Mouse (Mus musculus) forelimb bud, embryonic 11.5 days (tissue): Measurements from ENCODE around the gene Afg3l1.
"Not testable (repeated sequence)": the region's sequence is repeated elsewhere in the genome, so short reads cannot be mapped to it uniquely, and the experiment has no call there.

Experiments used
- DNase-seq: peaks from one replicate; pipeline ENCODE4 v3.0.0-alpha.2; 2012; ENCODE audit warnings: low read depth, low spot score

Gene Afg3l1

DNA sequence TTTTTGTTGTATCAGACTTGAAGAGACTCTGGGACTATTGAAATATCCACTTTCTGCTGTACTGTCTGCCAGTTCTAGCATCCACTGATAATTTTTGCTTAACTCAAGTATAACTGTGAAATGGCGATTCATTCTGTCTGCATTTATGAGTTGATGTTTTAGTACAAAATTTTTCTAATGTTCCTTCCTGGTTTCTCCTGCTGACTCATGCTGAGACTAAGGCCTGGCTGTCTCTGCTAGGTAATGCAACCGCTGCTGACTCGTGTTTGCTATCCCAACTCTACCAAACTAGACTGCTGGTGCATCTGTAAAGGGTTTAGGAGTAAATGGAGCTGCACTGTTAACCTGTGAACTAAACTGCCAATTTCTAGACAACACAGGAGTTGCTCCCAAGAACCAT, 10.2 kb upstream of the Afg3l1 start:
- no peak for DNase-seq

DNA sequence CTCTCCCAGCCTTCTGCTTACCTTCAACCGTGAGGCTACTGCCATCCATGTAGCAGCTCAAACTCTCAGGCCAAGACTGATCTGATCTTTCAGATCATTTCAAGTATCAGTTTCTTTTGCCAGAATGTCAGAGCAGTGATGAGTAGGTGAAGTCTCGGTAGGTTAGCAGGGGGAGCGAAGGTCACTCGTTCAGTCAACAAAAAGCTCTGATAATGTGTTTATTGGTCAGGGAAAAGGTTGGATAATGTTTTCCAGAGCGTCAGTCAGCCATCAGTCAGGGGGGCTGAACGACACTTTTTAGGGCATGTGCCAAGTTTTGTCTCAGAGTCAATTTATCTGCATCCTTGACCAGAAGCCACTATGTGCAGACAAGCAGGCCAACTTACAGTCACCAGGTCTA, 4.7 kb upstream of the Afg3l1 start:
- DNase-seq = not testable (repeated sequence)

GRCm38 (mm10) chr8:123474549-123474948, 3.2 kb upstream of the Afg3l1 start:
- DNase-seq = not testable (repeated sequence)

- DNase-seq = peak; percentile 7
Measured at GRCm38 (mm10) chr8:123476911-123477736, 579 bp upstream of the Afg3l1 start.

DNA sequence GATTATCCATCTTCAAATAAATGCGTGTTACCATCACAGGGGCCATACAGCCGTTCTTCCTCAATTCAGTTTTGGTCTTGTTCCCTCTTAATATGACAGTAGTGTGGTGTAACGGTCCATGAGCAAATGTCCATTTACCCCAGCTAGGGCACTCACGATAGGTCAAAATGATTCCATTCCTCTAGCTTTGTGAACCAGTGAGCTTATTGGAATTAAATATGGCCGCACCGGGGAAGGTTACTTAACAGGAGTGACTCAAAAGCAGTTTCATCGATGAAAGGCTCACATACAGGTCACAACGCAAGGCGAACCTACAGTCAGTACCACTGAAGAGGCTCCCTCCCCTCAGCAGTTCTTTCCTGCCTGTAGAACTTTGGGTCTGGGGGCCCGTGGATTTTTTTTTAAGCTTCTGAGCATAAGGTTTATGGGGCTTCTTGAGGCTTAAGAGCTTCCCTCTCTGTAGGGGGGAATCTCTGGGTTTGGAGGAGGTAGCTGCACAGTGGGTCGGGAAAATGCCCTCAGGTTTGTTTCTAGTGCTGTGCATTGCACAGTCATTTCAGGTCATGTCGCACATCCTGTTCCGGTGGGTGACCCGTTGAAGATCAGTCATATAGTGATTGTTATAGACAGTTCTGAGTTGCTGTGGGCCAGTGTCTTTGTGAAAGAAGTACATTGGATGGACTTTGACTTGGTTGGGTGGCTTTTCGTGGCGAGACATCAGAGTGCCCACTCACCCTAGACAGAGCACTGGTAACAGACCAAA, 934 bp downstream of the Afg3l1 start:
- DNase-seq = no peak

GRCm38 (mm10) chr8:123482627-123483026, 4.9 kb downstream of the Afg3l1 start:
- DNase-seq = no peak

DNA sequence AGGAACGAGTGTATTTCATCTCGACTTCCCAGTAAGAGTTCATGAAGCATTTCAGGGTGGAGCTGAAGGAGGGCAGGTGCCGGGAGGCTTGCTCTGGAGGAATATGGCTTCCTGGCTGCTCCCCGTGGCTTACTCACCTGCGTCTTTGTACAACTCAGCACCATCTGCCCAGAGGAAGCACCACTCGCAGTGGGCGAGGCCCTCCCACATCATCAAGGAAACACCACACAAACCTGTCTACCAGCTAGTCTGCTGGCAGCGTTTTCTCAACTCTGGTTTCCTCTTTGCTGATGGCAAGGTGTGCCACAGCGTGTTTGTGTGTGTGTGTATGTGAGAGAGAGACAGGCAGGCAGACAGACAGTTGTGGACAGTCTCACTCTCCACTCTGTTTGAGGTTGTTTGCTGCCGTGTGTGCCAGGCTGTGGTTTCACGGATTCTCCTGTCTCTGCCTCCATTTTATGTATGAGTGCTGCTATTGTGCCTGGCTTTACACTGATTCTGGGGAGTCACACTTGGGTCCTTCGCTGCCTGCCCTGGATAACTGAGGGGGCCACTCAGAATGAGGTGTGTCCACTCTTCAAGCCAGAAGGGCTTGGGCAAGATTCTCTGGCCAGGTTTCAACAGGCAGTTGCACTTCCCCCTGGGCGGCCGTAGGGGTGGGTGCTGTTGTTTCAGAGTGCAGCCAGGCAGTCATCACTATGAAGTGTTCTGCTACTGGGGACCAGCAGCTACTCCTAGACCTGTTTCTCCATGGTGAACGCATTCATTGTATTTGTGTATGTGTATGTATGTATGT, 13.8 kb downstream of the Afg3l1 start:
- no peak for DNase-seq

- DNase-seq = no peak
Measured at GRCm38 (mm10) chr8:123492898-123493297, 15.2 kb downstream of the Afg3l1 start.

DNA sequence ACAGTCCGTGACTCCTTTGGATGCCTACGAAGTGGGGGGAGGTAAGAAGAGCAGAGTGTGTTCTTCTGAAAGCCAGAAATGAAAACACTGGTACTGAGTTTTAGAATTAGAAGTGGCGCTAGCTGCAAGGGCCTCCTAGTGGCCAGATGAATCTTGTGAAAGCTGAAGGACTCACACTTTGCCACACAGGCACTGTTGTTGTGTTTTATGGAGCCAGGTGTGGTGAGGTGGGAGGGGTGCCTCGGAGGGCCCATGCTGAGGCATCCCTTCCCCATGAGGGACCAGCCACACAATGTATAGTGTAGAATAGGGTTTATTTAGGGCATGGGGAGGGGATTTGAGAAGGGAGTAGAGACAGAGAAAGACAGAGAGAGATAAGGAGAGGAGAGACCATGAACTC, 20.0 kb downstream of the Afg3l1 start:
- DNase-seq = no peak

- no peak for DNase-seq
Measured at GRCm38 (mm10) chr8:123498963-123499362, 21.3 kb downstream of the Afg3l1 start.

DNA sequence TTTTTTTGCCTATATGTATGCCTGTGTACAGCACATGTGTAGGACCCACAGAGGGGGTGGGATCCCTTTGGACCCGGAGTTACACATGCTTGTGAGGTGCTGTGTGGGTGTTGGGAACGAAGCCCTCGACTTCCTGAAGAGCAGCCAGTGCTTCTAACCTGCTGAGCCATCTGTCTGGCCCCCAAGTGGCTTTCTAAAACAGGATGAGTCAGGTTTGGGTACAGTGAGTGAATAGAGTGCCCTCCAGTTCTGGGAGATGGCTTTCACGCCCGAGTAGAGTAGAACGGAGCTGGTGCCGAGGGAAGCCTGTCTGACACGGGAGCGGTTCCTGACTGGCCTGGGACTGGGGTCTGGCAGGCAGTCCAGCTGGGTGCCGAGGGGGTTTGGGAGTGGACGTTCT, 21.9 kb downstream of the Afg3l1 start:
- DNase-seq = no peak

DNA sequence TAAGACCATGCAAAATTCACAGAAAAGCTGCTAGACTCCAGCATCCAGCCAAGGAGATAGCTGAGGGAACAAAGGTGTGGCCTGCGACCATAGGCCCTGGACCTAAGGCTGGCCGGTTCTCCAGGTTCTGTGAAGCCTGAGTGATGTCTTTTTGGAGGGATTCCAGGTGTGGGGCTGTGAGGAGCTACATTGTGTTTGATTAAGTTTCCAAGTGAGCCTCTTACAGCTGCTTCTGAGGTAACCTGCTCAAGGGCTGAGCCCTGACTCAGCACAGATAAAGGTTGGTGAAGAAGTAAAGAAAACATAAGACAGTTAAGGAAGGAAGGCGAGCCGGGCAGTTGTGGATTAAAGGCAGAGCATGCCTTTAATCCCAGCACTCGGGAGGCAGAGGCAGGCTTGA, 24.5 kb downstream of the Afg3l1 start:
- DNase-seq = no peak

DNA sequence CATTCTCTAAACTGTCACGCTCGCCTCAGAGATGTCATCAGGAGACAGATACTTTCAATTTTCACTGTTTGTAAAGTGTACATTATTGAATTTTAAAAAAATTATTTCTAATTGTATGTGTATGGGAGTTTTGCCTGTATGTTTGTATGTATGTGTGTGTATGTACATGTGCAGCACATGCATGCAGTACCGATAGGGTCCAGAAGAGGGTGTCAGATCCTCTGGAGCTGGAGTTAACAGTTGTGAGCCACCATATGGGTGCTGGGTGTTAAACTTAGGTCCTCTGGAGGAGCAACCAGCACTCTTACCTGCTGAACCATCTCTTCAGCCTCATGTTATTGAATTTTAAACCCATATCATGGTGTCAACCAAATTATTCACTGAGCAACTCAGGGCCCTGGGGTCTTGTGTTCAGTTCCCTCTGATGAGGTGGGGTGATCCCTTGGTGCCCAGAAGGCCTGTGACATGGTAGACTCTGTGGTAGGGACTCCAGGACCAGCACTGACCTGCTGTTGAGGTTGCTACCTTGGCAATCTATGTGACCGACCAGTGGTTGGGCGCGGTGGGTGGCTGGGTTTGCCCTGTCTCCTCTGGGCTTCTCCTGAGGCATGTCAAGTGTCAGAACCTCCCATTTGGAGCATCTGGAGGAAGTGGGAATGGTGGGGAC, 26.2 kb downstream of the Afg3l1 start:
- no peak for DNase-seq

DNA sequence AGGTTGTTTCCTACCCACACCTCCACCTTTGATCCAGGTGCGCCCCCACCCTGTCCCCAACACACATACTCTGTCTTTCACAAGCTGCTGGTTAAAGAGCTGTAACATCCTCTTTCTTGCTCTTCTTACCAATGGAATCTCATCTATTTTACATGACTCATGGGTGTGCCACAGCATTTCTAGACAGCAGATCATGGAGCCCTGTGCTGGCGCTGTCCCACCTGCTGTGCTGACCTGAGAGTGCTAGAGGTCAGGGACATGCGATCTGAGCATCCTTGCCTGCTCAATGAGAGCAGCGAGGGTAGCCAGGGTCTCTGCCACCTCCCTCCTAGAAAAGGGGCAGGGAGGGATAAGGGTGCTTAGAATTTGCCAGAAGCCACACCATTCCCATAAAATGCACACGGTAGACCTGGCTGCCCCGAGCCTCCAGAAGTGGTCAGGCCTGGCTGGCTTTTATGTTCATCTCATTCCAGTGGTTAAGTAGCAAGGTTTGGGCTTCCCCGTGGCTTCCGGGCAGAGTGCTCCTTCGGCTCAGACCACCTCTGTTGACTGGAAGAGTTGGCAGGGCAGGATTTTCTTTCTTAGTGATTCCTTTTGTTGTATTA, 27.0 kb downstream of the Afg3l1 start:
- DNase-seq = no peak

DNA sequence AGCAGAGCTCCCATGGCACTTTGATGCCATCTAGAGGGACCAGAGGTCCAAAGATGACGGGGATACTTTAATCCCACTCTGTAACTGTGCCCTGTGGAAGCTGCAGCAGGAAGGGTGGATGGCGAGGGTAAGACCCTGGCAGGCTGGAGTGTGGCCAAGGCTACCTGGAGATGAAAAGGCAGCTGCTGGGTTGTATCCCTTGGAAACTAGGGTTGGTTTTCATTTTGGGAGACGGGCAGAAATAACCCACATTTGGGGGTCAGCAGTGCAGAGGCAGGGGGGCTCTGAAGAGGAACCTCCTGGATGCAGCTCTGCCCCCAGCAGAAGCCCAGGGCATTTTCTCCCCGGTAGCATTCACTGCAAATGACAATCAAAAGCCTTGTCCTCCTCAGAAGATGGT, 27.6 kb downstream of the Afg3l1 start:
- no peak for DNase-seq

DNA sequence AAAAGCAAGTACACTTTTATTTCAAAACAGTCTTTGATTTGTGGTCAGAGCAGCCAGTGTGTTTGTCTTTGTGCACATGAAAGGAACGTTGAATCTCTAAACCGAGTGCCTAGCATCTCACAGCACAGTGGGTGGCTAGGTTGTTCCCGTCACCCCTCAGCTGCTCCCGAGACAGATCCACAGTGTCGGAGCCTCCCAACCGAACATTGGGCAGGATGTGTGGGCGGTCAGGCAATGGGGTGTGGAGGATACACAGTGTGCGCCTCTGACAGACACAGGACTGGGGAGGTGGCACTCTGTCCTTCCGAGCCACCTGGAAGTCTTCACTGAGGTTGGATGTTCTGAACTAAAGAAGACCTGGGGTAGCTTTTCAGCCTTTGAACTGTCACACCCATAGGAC, 28.0 kb downstream of the Afg3l1 start:
- DNase-seq = no peak

GRCm38 (mm10) chr8:123507153-123507552, 29.4 kb downstream of the Afg3l1 start:
- DNase-seq = no peak

- DNase-seq = no peak
Measured at GRCm38 (mm10) chr8:123510819-123511218, 33.1 kb downstream of the Afg3l1 start.

DNA sequence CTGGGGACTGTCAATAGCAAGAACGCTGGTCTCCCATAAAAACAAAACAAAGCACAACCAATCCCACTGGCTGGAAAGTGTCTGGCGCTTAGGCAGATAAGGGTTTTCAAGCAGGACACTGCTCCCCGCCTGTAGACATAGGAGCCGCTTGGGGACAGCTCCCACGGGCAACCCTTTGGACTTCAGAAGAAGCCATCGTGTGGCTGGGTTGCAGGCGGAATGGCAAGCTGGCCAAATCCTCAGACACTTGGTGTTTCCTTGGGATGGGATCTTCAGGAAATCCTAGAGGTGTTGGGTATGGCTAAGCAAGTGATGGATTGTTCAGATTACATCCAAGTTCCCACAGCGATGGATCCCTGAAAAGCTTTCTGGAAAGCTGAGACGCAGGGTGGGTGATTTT, 36.4 kb downstream of the Afg3l1 start:
- no peak for DNase-seq

DNA sequence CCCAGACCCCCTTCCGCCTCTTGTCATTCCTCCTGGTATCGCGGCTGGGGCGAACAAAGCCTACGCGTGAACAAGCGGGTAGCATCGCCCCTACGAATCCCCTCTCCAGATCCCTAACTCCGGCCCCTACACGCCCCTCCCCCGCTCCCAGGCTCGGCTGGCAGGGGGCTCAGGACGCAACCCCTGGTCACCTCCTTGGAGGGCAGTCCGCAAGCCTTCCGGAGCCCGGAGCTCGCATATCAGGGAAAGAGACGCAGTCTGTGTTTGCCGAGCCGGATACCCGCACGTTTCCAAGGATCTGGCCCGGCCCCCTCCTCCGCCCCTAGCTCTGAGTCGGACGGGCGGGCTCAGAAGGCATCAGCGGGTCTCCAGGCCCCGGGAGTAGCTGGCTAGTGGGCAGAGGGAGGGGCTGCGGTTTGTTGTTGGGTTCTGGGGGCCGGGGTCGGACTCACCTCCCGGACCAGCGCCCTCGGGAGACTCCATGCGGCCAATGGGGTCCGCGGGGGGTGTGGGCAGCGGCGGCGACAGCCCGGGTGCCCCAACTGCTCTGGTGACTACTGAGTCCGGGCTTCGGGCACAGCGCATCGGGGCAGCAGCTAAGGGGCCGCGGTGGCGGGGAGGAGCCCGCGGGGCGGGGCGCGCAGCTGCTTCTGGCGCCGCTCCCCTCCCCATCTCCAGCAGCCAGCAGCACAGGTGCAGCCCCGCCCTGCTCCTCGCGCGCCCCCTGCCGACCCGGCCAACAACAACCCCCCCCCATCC, 37.3 kb downstream of the Afg3l1 start, which contains the start of gene Dbndd1:
TSS of gene Dbndd1 (minus strand) at position 683 of the 759 bp plus-strand sequence.
- DNase-seq = peak; percentile 56
